Mouse (Mus musculus) gastrocnemius, postnatal 36 days (tissue): ENCODE results near the gene Ddx19a. TPM values are rescaled to one million over a fixed set of nuclear protein-coding genes. Genes with fewer than 3 reads are reported as not detected.
A peak's percentile ranks its signal among the peaks of the same experiment; 100 is the strongest.
"Not testable (repeated sequence)": the region's sequence is repeated elsewhere in the genome, so short reads cannot be mapped to it uniquely, and the experiment has no call there.

Source experiments
- DNase-seq, 2 experiments: peaks; one replicate each; pipeline ENCODE4 v3.0.0; 2022
- intact Hi-C: fragments of 180-260 bp; cut with DNase I; formaldehyde crosslinking; loops from one replicate; pipeline ENCODE4 v1.15.1; 2025
- microRNA-seq, 2 experiments: library from miRNA; unstranded; fragments of <30 nt; microRNA quantifications; one replicate each; pipeline ENCODE4 v1.2.0; 2021
- total RNA-seq, 2 experiments: library from RNA; stranded (reverse); gene quantifications; 2 replicates each; pipeline ENCODE4 v1.2.3; 2021

Ddx19a gene
- total RNA-seq, 2 experiments from 2014 or later: 23.2 to 28.6 TPM

GRCm38 (mm10) chr8:110940682-110941452 is 56.7 kb downstream of the Ddx19a start:
- DNase-seq: no peak
- intact Hi-C loops: no loop called here

GRCm38 (mm10) chr8:110938882-110939589 is 58.6 kb downstream of the Ddx19a start:
- DNase-seq: peak; percentile 36 to 46
- intact Hi-C loops: no loop called here

- intact Hi-C loops: loop anchor here (2.0 kb wide), 1 partner anchor 15 kb away; no protein-coding TSS in a partner anchor
- peak in 1 of 2 experiments; percentile 52 for DNase-seq
These were observed 61.4 kb downstream of the Ddx19a start for GRCm38 (mm10) chr8:110936217-110936616.

GRCm38 (mm10) chr8:110933272-110933671 is 64.3 kb downstream of the Ddx19a start:
- DNase-seq: no peak
- intact Hi-C loops: no loop called here

- intact Hi-C loops: no loop called here
- DNase-seq: no peak
These were observed 65.2 kb downstream of the Ddx19a start for GRCm38 (mm10) chr8:110932444-110932843.

- DNase-seq: peak; percentile 65 to 69
- intact Hi-C loops: no loop called here
These were observed 66.2 kb downstream of the Ddx19a start for GRCm38 (mm10) chr8:110931176-110931939.

GRCm38 (mm10) chr8:110929672-110930071 is 67.9 kb downstream of the Ddx19a start:
- DNase-seq, intact Hi-C loops: not testable (repeated sequence)

GRCm38 (mm10) chr8:110929066-110929465 is 68.5 kb downstream of the Ddx19a start:
- no peak for DNase-seq
- intact Hi-C loops: no loop called here

GRCm38 (mm10) chr8:110928435-110928834 is 69.2 kb downstream of the Ddx19a start:
- intact Hi-C loops: no loop called here
- no peak for DNase-seq

- intact Hi-C loops: no loop called here
- no peak for DNase-seq
These were observed 70.9 kb downstream of the Ddx19a start for GRCm38 (mm10) chr8:110926690-110927089.

GRCm38 (mm10) chr8:110925691-110926140 is 71.9 kb downstream of the Ddx19a start:
- intact Hi-C loops: no loop called here
- no peak for DNase-seq

Small RNA genes within 50 kb of the gene (microRNA-seq; reads per million reads assigned to microRNA genes)
- gene Gm24103: 0 reads per million in 2 experiments
- gene Mir3473d: 0 reads per million in 2 experiments

Other genes starting within 250 kb of the Ddx19a start
- 1 to 10 TPM; 4.8 TPM for gene Il34, start 191.9 kb downstream of the Ddx19a start, total RNA-seq
- gene Cog4, start 151.2 kb downstream of the Ddx19a start, total RNA-seq: 10 to 100 TPM; 57.2 to 59.1 TPM
- gene Sf3b3, start 151.0 kb downstream of the Ddx19a start, total RNA-seq: 10 to 100 TPM; 16.5 to 18.5 TPM
- gene Fuk, start 95.3 kb downstream of the Ddx19a start, total RNA-seq: 1 to 10 TPM; 3.2 to 3.8 TPM
- gene St3gal2, start 77.9 kb downstream of the Ddx19a start, total RNA-seq: 10 to 100 TPM; 47.1 to 48.8 TPM
- gene Ddx19b, start 34.0 kb upstream of the Ddx19a start, total RNA-seq: 10 to 100 TPM; 11.0 to 12.2 TPM
- 10 to 100 TPM; 41.0 to 41.4 TPM for gene Aars, start 35.3 kb upstream of the Ddx19a start, total RNA-seq
- not detected for gene Exosc6, start 58.5 kb upstream of the Ddx19a start, total RNA-seq
- gene Clec18a, start 94.6 kb upstream of the Ddx19a start, total RNA-seq: under 1 TPM; 0.12 to 0.69 TPM
- gene Pdpr, start 96.8 kb upstream of the Ddx19a start, total RNA-seq: 100 to 1,000 TPM; 101 to 105 TPM